Mouse (Mus musculus) layer of hippocampus, postnatal 14 days (tissue): Measurements from ENCODE around the gene Serac1. TPM values are rescaled to one million over a fixed set of nuclear protein-coding genes. Genes with fewer than 3 reads are reported as not detected.
"Not testable (repeated sequence)": the region's sequence is repeated elsewhere in the genome, so short reads cannot be mapped to it uniquely, and the experiment has no call there.

Experiments
- DNase-seq, 2 experiments: peaks; one replicate each; pipeline ENCODE4 v3.0.0; 2021 to 2022; ENCODE audit warnings: low spot score in 2 of 2, mixed read lengths in 1 of 2
- total RNA-seq, 2 experiments: library from RNA; stranded (reverse); gene quantifications; 2 replicates each; pipeline ENCODE4 v1.2.3; 2021

Gene Serac1
- total RNA-seq, 2 experiments from 2014 or later, result 15.6 to 17.8 TPM

GRCm38 (mm10) chr17:6067613-6068012 lies 11.9 kb downstream of the Serac1 start:
- DNase-seq, result no peak

- no peak for DNase-seq
Observed at GRCm38 (mm10) chr17:6066021-6066420, 13.5 kb downstream of the Serac1 start.

- DNase-seq, result no peak
Observed at GRCm38 (mm10) chr17:6063532-6063931, 16.0 kb downstream of the Serac1 start.

- DNase-seq, result no peak
Observed at GRCm38 (mm10) chr17:6062793-6063192, 16.7 kb downstream of the Serac1 start.

GRCm38 (mm10) chr17:6054934-6055355 lies 24.6 kb downstream of the Serac1 start:
- peak in 1 of 2 experiments; percentile 73 for DNase-seq

- no peak for DNase-seq
Observed at GRCm38 (mm10) chr17:6052801-6053200, 26.7 kb downstream of the Serac1 start.

GRCm38 (mm10) chr17:6037507-6037906 lies 42.0 kb downstream of the Serac1 start:
- DNase-seq, result no peak

- DNase-seq, result no peak
Observed at GRCm38 (mm10) chr17:6036872-6037271, 42.7 kb downstream of the Serac1 start.

GRCm38 (mm10) chr17:6036458-6036857 lies 43.1 kb downstream of the Serac1 start:
- DNase-seq, result no peak

GRCm38 (mm10) chr17:6035661-6036060 lies 43.9 kb downstream of the Serac1 start:
- DNase-seq, result no peak

GRCm38 (mm10) chr17:6025831-6026230 lies 53.7 kb downstream of the Serac1 start:
- DNase-seq, result no peak

GRCm38 (mm10) chr17:6021374-6021789 lies 58.2 kb downstream of the Serac1 start:
- DNase-seq, result not testable (repeated sequence)

- DNase-seq, result no peak
Observed at GRCm38 (mm10) chr17:6020636-6021035, 58.9 kb downstream of the Serac1 start.

GRCm38 (mm10) chr17:6019776-6020175 lies 59.8 kb downstream of the Serac1 start:
- no peak for DNase-seq

GRCm38 (mm10) chr17:6018348-6018747 lies 61.2 kb downstream of the Serac1 start:
- no peak for DNase-seq

GRCm38 (mm10) chr17:6017268-6017667 lies 62.3 kb downstream of the Serac1 start:
- no peak for DNase-seq

GRCm38 (mm10) chr17:6016213-6016780 lies 63.2 kb downstream of the Serac1 start:
- no peak for DNase-seq

GRCm38 (mm10) chr17:6014985-6015384 lies 64.6 kb downstream of the Serac1 start:
- no peak for DNase-seq

- DNase-seq, result no peak
Observed at GRCm38 (mm10) chr17:6013079-6013478, 66.5 kb downstream of the Serac1 start.

GRCm38 (mm10) chr17:6009606-6010005 lies 69.9 kb downstream of the Serac1 start:
- DNase-seq, result no peak

GRCm38 (mm10) chr17:6008590-6008989 lies 71.0 kb downstream of the Serac1 start:
- DNase-seq, result no peak

- DNase-seq, result no peak
Observed at GRCm38 (mm10) chr17:6007902-6008301, 71.6 kb downstream of the Serac1 start.

GRCm38 (mm10) chr17:6007101-6007780 lies 72.3 kb downstream of the Serac1 start:
- DNase-seq, result no peak
